Mouse (Mus musculus) 3134 (cell line): Measurements from ENCODE around the gene Iqgap1.

Source experiments
- DNase-seq: peaks from one replicate; pipeline ENCODE4 v3.0.0-alpha.2; 2011; ENCODE audit warnings: low spot score; ENCODE audit not compliant: insufficient read length; ENCODE audit errors: extremely low read depth

The Iqgap1 gene

DNA sequence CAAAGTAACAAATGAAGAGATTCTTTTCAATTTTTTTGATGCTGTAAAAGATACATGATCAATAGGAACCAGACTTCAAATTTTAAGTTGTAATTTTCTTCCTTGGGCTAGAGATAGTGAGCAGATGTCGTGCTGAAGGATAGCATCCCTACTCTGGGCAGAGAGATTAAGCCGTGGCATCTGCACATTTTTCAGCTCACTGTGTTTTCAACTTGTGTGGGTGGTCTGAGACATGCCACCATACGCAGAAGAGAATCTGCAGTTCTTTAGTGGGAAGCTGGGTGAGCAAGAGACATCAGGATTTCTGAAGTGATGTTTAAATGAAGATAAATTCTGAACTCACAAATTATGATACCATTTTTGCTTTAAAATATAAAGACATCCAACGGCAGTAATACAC is 19.4 kb downstream of the Iqgap1 start:
- no peak for DNase-seq

GRCm38 (mm10) chr7:80803173-80803872 is 22.5 kb downstream of the Iqgap1 start:
- peak; percentile 97 for DNase-seq

- DNase-seq, result no peak
Observed at GRCm38 (mm10) chr7:80802412-80803160, 23.2 kb downstream of the Iqgap1 start.

- DNase-seq, result no peak
Observed at GRCm38 (mm10) chr7:80799307-80799706, 26.5 kb downstream of the Iqgap1 start.

DNA sequence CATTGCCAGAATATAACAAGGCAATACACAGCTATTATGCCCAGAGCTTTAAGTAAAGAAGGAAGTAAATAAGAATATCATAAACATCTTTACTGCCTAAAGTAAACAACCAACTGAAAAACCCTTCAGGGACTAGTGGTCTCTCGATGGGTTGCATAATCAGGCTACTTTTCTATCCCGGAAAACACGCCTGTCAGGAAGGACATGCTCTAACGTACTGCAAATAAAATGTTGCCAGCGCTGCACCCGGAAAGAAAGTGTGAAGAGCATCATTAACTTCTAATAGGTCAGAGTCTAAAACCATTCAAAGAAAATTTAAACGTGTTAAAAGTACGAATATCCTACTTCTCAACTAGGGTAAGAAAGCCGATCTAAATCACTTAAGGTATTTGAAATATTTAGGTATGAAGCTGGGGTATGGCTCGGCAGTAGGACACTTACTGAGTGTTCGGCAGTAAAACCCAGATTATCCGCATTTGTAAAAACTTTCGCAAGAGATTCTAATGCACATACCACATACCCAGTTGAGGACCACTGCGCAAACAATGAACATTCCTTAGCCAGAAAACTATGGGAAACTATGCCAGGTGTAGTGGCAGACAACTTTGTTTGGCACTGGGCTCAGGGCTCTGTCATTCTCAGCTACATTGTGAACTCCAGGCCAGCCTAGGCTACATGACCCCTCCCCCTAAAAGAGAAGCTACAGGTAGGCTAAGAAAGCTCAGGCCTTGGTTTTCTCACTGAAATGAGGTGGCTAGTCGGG is 28.8 kb downstream of the Iqgap1 start:
- no peak for DNase-seq

DNA sequence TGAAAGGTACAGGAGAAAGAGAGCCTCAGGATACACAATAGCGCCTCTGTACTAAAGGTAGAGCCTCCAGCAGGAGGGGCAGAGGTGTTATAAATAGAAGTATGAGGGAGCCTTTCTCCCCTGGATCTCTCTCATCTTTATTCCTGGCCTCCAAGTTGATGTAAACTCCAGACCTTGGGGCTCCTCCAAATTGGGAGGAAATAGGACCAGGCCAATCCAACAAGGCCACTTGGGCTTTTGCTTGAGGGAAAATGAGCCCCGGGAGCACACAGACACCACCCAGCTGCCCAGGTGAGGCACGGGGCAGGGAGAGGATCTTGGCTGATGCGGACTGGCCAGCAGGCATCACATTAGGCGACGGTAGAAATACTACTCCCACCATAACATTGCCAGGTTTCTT is 29.5 kb downstream of the Iqgap1 start:
- DNase-seq, result no peak

- DNase-seq, result no peak
Observed at GRCm38 (mm10) chr7:80789534-80789933, 36.2 kb downstream of the Iqgap1 start.

- no peak for DNase-seq
Observed at GRCm38 (mm10) chr7:80789061-80789460, 36.7 kb downstream of the Iqgap1 start.

GRCm38 (mm10) chr7:80788002-80788401 is 37.8 kb downstream of the Iqgap1 start:
- DNase-seq, result no peak

DNA sequence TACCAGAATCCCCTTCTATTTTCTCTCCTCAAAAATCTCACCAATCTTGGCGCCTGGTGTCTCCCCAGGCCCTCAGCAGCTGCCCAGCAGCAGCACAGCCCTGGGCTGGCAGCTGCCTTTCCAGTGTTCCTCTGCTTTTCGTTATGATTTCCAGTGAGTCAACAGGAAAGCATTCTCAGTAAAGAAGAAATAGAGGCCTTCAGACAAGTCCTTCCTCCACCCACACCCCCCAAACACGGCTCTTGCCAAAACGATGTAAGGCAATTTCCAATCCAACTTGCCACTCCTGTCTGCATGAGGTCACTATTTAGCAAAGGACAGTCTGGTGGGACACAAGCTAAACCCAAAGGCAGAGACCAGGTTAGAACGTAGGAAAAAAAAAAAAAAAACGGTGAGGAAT is 39.0 kb downstream of the Iqgap1 start:
- DNase-seq, result peak; percentile 74

DNA sequence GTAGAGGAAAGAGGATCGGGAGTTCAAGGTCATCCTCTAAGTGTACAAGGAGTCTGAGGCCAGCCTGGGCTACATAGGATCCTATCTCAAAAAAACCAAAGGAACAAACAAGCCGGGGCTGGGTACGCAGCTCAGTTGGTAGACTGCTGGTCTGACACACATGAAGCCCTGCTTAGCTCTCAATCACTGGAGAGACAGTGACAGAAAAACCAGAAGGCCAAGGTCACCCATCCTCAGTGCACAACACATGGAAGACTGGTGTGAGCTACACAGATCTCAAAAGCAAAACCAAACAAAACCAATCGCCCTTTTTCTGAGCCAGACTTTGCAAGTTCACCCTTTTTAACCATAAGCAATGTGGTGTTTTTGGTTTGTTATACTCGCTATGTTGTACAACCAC is 41.9 kb downstream of the Iqgap1 start:
- no peak for DNase-seq

GRCm38 (mm10) chr7:80782155-80783109 is 43.3 kb downstream of the Iqgap1 start:
- no peak for DNase-seq

DNA sequence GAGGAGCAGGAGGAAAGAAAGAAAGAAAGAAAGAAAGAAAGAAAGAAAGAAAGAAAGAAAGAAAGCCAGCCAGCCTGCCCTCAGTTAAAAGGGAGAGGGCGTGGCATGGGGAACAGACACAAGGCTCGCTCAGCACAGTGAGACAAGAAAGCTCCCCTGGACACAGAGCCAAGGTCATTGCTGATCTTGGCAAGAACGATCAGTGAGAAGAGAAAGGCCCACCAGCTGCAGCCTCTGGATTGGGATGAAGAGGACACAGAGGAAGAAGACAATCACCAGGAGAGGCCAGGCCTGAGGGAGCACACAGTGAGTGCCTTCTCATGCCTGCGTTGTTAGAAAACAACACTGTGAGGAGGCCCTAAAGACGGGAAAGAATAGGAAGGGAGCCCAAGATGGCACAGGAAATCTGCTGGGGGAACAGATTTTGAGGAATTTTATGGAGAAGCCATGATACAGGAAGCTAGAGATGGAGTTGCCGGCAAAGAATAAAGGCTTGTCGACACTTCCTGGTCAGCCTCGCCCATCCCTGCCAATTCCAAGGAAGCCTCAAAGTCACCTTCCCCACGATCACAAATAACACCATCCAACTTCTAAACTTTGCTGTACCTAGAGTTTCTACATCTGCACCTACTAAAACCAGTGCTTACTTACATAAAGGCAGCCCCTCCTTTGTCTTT is 44.2 kb downstream of the Iqgap1 start:
- DNase-seq, result no peak

DNA sequence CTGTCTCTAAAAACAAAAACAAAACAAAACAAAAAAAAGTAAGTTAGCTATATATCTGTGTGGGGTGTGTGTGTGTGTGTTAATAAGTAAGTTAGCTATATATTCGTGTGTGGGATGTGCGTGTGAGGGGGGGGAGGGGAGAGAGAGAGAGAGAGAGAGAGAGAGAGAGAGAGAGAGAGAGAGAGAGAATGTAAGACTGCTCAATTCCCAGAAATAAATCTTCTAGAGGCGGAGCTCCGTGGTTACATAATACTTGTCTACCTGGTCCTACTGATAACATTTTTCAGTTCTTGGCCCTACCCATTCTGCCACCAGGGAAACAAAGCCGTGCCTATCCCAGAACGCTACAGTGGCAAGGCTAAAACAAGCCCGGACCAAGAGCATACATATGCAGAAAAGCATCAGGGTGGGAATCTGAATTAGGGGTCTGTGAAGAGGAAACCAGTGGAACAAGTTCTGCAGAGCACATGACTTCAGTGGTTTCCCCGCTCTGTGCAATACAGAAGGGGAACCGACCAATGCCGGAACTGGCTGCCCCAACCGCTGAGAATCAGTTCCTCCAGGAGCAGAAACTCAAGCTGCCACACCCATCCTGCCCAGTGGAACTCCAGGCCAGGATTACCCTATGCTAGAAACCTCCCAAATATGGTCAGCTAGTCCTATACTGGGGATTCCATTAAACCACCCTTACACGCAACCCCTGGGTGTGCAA is 46.7 kb downstream of the Iqgap1 start:
- DNase-seq, result peak; percentile 76

DNA sequence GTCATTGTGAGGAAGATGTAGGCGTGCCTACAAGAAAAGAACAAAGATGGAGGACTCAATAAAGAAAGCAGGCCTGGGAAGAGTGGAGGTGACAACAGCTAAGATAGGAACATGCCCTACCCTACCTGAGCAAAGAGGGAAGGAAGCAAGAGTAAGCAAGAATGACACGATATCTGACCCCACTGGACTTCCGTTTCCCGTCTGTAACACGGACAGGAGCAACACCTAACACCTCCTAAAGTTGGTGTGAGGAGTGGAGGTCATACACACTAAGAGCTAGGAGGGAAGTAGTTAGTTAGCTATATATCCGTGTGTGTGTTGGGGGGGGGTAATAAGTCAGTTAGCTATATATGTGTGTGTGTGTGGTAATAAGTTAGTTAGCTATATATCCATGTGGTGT is 47.4 kb downstream of the Iqgap1 start:
- no peak for DNase-seq

DNA sequence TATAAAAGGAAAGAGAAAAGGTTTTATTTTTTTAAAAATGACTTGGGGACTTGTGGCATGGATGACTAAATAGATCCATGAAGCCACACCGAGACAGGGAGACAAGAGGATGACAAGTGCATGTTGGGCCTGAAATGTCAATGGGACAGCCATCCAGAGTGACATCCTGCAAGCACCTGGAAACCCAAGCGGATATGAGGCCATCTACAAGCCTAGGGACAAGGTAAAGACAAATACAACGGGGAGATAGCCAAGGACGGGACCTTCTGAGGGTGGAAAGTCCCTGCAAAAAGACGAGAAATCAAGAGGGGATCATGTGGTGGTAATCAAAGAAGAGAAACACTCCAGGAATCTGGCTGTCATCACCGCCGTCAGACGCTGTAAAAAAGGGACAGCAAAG is 48.6 kb downstream of the Iqgap1 start:
- no peak for DNase-seq

DNA sequence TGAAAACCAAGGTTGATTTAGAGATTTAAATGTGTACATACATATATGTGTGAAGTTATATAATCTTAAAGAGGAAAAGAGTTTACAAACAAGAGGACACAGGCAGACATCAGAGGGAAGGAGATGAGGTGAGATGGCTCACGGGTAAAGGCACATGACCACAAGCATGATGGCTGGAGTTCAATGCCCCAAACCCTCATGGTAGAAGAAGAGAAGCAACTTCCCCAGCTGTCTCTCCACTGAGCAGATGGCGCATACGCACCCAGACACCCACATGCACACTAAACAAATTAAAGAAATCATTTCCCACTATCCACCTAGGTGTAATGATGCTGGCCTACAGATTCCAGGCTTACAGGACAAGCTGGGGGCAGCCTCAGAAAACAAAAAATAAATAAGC is 49.7 kb downstream of the Iqgap1 start:
- DNase-seq, result no peak

DNA sequence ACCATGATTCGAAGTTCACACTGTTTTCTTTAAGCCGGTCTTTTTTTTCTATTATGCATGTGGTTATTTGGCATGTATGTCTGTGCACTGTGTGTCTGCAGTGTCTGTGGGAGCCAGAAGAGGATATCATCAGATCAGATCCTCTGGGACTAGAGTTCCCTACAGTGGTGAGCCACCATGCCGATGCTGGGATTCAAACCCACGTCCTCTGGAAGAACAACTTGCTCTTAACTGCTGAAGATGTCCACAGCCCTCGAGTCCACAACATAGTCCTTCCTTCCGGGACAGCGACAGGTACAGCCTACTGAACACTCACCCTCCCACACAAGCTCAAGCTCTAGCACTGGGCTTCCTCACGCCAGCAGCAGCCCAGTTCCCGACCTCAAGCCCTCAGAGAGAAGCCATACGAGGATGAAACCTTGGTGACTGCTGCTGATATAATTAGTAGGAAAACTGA is 50.3 kb downstream of the Iqgap1 start:
- DNase-seq, result no peak
